8 mouse cellular contexts compared by ENCODE assay signal in genomic region chr17:63324039-63324438, GRCm38 (mm10).
DNase-seq lines count a peak whose midpoint lies in the region; ATAC-seq and TF ChIP-seq lines count a peak whose summit lies in the region.

No protein-coding gene starts in this region.

- no peak overlapping the region for H3K27ac ChIP-seq in hindbrain, embryonic 11.5 days (ENCODE audit: low read depth, low read length)
- no peak overlapping the region for H3K27ac ChIP-seq in lung, postnatal 0 days (ENCODE audit: low read length)

- no peaks in the 10 kb centered on the region for H3K27me3 ChIP-seq in hindbrain, embryonic 11.5 days (ENCODE audit: control insufficient read depth, insufficient read depth, low read length)
- no peaks in the 10 kb centered on the region for H3K27me3 ChIP-seq in lung, postnatal 0 days (replicated peaks; ENCODE audit: insufficient read depth, low read length)

- no peaks in the 10 kb centered on the region for H3K9me3 ChIP-seq in hindbrain, embryonic 11.5 days (ENCODE audit: control insufficient read depth, low read length)
- H3K9me3 ChIP-seq in lung, postnatal 0 days (ENCODE audit: low read length) = no peaks in the 10 kb centered on the region

- WGBS in hindbrain, embryonic 11.5 days = 37% methylated on average over 2 of the region's 2 CpGs
- 27% methylated on average over 2 of the region's 2 CpGs for WGBS in lung, postnatal 0 days

- H3K36me3 ChIP-seq in hindbrain, embryonic 11.5 days (ENCODE audit: control insufficient read depth, insufficient read depth, low read length) = no peaks in the 10 kb centered on the region
- no peaks in the 10 kb centered on the region for H3K36me3 ChIP-seq in lung, postnatal 0 days (ENCODE audit: insufficient read depth, low read length)

- no peaks in the 10 kb centered on the region for H3K4me1 ChIP-seq in hindbrain, embryonic 11.5 days (replicated peaks; ENCODE audit: control insufficient read depth, insufficient read depth, low read length)
- H3K4me1 ChIP-seq in lung, postnatal 0 days (ENCODE audit: insufficient read depth, low read depth, low read length) = no peaks in the 10 kb centered on the region

- no peak overlapping the region for H3K4me2 ChIP-seq in hindbrain, embryonic 11.5 days (replicated peaks; ENCODE audit: low read depth, low read length)
- no peak overlapping the region for H3K4me2 ChIP-seq in lung, postnatal 0 days (replicated peaks; ENCODE audit: low read depth, low read length)

- peak; percentile 82 for DNase-seq in MN1 (ENCODE audit: low spot score)
- peak; percentile 71 for DNase-seq in brain, adult 2 months (ENCODE audit: low read depth, low spot score)
- DNase-seq in hindbrain, embryonic 11.5 days (ENCODE audit: low spot score) = peak; percentile 81
- DNase-seq in layer of hippocampus, adult 9-10 months (ENCODE audit: low spot score) = peak; percentile 71
- peak; percentile 57 for DNase-seq in lung, postnatal 0 days (ENCODE audit: low spot score)
- DNase-seq in retina, postnatal 1 day = peak; percentile 77
- peak; percentile 62 to 72 for DNase-seq in thymus, postnatal 36 days

- TF ChIP-seq EP300 in lung, postnatal 0 days (IDR thresholded peaks at IDR 0.05) = no peak

- peak; percentile 94 for TF ChIP-seq CTCF in lung, postnatal 0 days (IDR thresholded peaks at IDR 0.05)

- H3K4me3 ChIP-seq in hindbrain, embryonic 11.5 days (ENCODE audit: low read depth, low read length) = no peak overlapping the region
- no peak overlapping the region for H3K4me3 ChIP-seq in lung, postnatal 0 days (ENCODE audit: low read depth, low read length)

- no peak overlapping the region for H3K9ac ChIP-seq in hindbrain, embryonic 11.5 days (ENCODE audit: low read depth, low read length)
- H3K9ac ChIP-seq in lung, postnatal 0 days (replicated peaks; ENCODE audit: low read depth) = no peak overlapping the region

- ATAC-seq in erythroid progenitor cell, adult 5-6 weeks (replicated peaks; ENCODE audit: low FRiP score, poor library complexity, severe bottlenecking) = peak; percentile 89
- peak; percentile 68; the same call in 1 of the 2 replicates for ATAC-seq in hindbrain, embryonic 11.5 days (ENCODE audit: low FRiP score)
- no peak for ATAC-seq in lung, postnatal 0 days
